Mouse (Mus musculus): ENCODE results near the gene Tent4a. TPM values are rescaled to one million over a fixed set of nuclear protein-coding genes. Genes with fewer than 3 reads are reported as not detected.

The Tent4a gene
- polyA plus RNA-seq, 1 experiment from 2014 or later, result 8.7 TPM

- Histone ChIP-seq H3K36me3 (ENCODE audit: control insufficient read depth, insufficient read depth, low read length) (no peaks in the 10 kb centered on the region), H3K4me2 (ENCODE audit: low read depth, low read length, severe bottlenecking) (no peak overlapping the region), H3K9ac (ENCODE audit: low read length) (no peak overlapping the region), H3K27me3 (ENCODE audit: control insufficient read depth, insufficient read depth, low read length) (0 out of 2 replicates have a peak, but pooled peaks cover 2% of the 10 kb centered on the region), H3K4me3 (ENCODE audit: low read depth, low read length) (no peak overlapping the region), H3K4me1 (replicated peaks; ENCODE audit: control insufficient read depth, insufficient read depth, low read length) (no peaks in the 10 kb centered on the region; the same call in 1 of the 2 replicates), H3K9me3 (ENCODE audit: control insufficient read depth, low read length) (no peaks in the 10 kb centered on the region), H3K27ac (ENCODE audit: low read depth, low read length) (no peak overlapping the region)
- ATAC-seq (replicated peaks; ENCODE audit: low FRiP score), result no peak
- 80% methylated on average over 10 of the region's 10 CpGs for WGBS
- peak; percentile 48 for DNase-seq (ENCODE audit: low spot score)
Measured at GRCm38 (mm10) chr13:69541776-69542175, 7.4 kb upstream of the Tent4a start.

- Histone ChIP-seq H3K4me3 (ENCODE audit: low read depth, low read length) (no peak overlapping the region), H3K36me3 (ENCODE audit: control insufficient read depth, insufficient read depth, low read length) (no peaks in the 10 kb centered on the region), H3K4me1 (replicated peaks; ENCODE audit: control insufficient read depth, insufficient read depth, low read length) (no peaks in the 10 kb centered on the region; the same call in 1 of the 2 replicates), H3K4me2 (ENCODE audit: low read depth, low read length, severe bottlenecking) (no peak overlapping the region), H3K9me3 (ENCODE audit: control insufficient read depth, low read length) (no peaks in the 10 kb centered on the region), H3K27ac (ENCODE audit: low read depth, low read length) (no peak overlapping the region), H3K9ac (ENCODE audit: low read length) (no peak overlapping the region), H3K27me3 (ENCODE audit: control insufficient read depth, insufficient read depth, low read length) (0 out of 2 replicates have a peak, but pooled peaks cover 2% of the 10 kb centered on the region)
- ATAC-seq (replicated peaks; ENCODE audit: low FRiP score), result no peak
- 86% methylated on average over 6 of the region's 6 CpGs for WGBS
- DNase-seq (ENCODE audit: low spot score), result no peak
Measured at GRCm38 (mm10) chr13:69541209-69541608, 6.8 kb upstream of the Tent4a start.

GRCm38 (mm10) chr13:69538327-69538726, 3.9 kb upstream of the Tent4a start:
- Histone ChIP-seq H3K4me3 (ENCODE audit: low read depth, low read length) (no peak overlapping the region), H3K9me3 (ENCODE audit: control insufficient read depth, low read length) (no peaks in the 10 kb centered on the region), H3K27ac (ENCODE audit: low read depth, low read length) (no peak overlapping the region), H3K36me3 (ENCODE audit: control insufficient read depth, insufficient read depth, low read length) (no peaks in the 10 kb centered on the region), H3K9ac (ENCODE audit: low read length) (no peak overlapping the region), H3K27me3 (ENCODE audit: control insufficient read depth, insufficient read depth, low read length) (no peaks in the 10 kb centered on the region), H3K4me1 (replicated peaks; ENCODE audit: control insufficient read depth, insufficient read depth, low read length) (no peaks in the 10 kb centered on the region; the same call in 1 of the 2 replicates), H3K4me2 (ENCODE audit: low read depth, low read length, severe bottlenecking) (no peak overlapping the region)
- peak; percentile 54 for DNase-seq (ENCODE audit: low spot score)
- 22% methylated on average over 4 of the region's 4 CpGs for whole genome bisulfite sequencing
- ATAC-seq (replicated peaks; ENCODE audit: low FRiP score), result no peak

- Histone ChIP-seq H3K4me1 (replicated peaks; ENCODE audit: control insufficient read depth, insufficient read depth, low read length) (no peaks in the 10 kb centered on the region), H3K4me3 (ENCODE audit: low read depth, low read length) (no peak overlapping the region), H3K36me3 (ENCODE audit: control insufficient read depth, insufficient read depth, low read length) (no peaks in the 10 kb centered on the region), H3K27me3 (ENCODE audit: control insufficient read depth, insufficient read depth, low read length) (no peaks in the 10 kb centered on the region), H3K27ac (ENCODE audit: low read depth, low read length) (no peak overlapping the region), H3K4me2 (ENCODE audit: low read depth, low read length, severe bottlenecking) (no peak overlapping the region), H3K9me3 (ENCODE audit: control insufficient read depth, low read length) (no peaks in the 10 kb centered on the region), H3K9ac (ENCODE audit: low read length) (no peak overlapping the region)
- ATAC-seq (replicated peaks; ENCODE audit: low FRiP score), result no peak
- peak; percentile 41 for DNase-seq (ENCODE audit: low spot score)
- WGBS, result 77% methylated on average over 7 of the region's 7 CpGs
Measured at GRCm38 (mm10) chr13:69537366-69537765, 2.9 kb upstream of the Tent4a start.

GRCm38 (mm10) chr13:69536021-69536420, 1.6 kb upstream of the Tent4a start:
- peak overlapping the region; percentile 83; the same call in 1 of the 2 replicates for H3K4me2 ChIP-seq (ENCODE audit: low read depth, low read length, severe bottlenecking)
- H3K27ac ChIP-seq (ENCODE audit: low read depth, low read length), result no peak overlapping the region
- WGBS, result 75% methylated on average over 4 of the region's 4 CpGs
- no peak overlapping the region for H3K4me3 ChIP-seq (ENCODE audit: low read depth, low read length)
- H3K4me1 ChIP-seq (replicated peaks; ENCODE audit: control insufficient read depth, insufficient read depth, low read length), result peaks cover 9% of the 10 kb centered on the region
- DNase-seq (ENCODE audit: low spot score) (no peak), ATAC-seq (replicated peaks; ENCODE audit: low FRiP score) (no peak)
- H3K9ac ChIP-seq (ENCODE audit: low read length), result no peak overlapping the region
- no peaks in the 10 kb centered on the region for H3K9me3 ChIP-seq (ENCODE audit: control insufficient read depth, low read length)
- no peaks in the 10 kb centered on the region for H3K27me3 ChIP-seq (ENCODE audit: control insufficient read depth, insufficient read depth, low read length)
- H3K36me3 ChIP-seq (ENCODE audit: control insufficient read depth, insufficient read depth, low read length), result no peaks in the 10 kb centered on the region

GRCm38 (mm10) chr13:69534654-69535551, 486 bp upstream of the Tent4a start:
- under 1% methylated on average over 77 of the region's 86 CpGs for WGBS
- Histone ChIP-seq H3K27ac (ENCODE audit: low read depth, low read length) (peak overlapping the region; percentile 87), H3K36me3 (ENCODE audit: control insufficient read depth, insufficient read depth, low read length) (no peaks in the 10 kb centered on the region), H3K27me3 (ENCODE audit: control insufficient read depth, insufficient read depth, low read length) (no peaks in the 10 kb centered on the region), H3K4me2 (ENCODE audit: low read depth, low read length, severe bottlenecking) (peak overlapping the region; percentile 83), H3K9ac (ENCODE audit: low read length) (peak overlapping the region; percentile 89), H3K9me3 (ENCODE audit: control insufficient read depth, low read length) (no peaks in the 10 kb centered on the region), H3K4me1 (replicated peaks; ENCODE audit: control insufficient read depth, insufficient read depth, low read length) (peaks cover 11% of the 10 kb centered on the region), H3K4me3 (ENCODE audit: low read depth, low read length) (peak overlapping the region; percentile 97)
- ATAC-seq (replicated peaks; ENCODE audit: low FRiP score) (peak; percentile 94), DNase-seq (ENCODE audit: low spot score) (peak; percentile 100)

GRCm38 (mm10) chr13:69533405-69534333, 748 bp downstream of the Tent4a start, which contains the start of gene Nsun2:
TSS of gene Nsun2 (plus strand) at chr13:69533746.
- Histone ChIP-seq H3K4me1 (replicated peaks; ENCODE audit: control insufficient read depth, insufficient read depth, low read length) (peaks cover 11% of the 10 kb centered on the region), H3K36me3 (ENCODE audit: control insufficient read depth, insufficient read depth, low read length) (no peaks in the 10 kb centered on the region), H3K9me3 (ENCODE audit: control insufficient read depth, low read length) (no peaks in the 10 kb centered on the region), H3K9ac (ENCODE audit: low read length) (peak within 1 kb of the TSS; percentile 89), H3K27ac (ENCODE audit: low read depth, low read length) (peak within 1 kb of the TSS; percentile 87), H3K4me3 (ENCODE audit: low read depth, low read length) (peak within 1 kb of the TSS; percentile 97), H3K27me3 (ENCODE audit: control insufficient read depth, insufficient read depth, low read length) (no peaks in the 10 kb centered on the region), H3K4me2 (ENCODE audit: low read depth, low read length, severe bottlenecking) (peak within 1 kb of the TSS; percentile 89)
- ATAC-seq (replicated peaks; ENCODE audit: low FRiP score), result no peak
- DNase-seq (ENCODE audit: low spot score), result peak; percentile 80
- under 1% methylated on average over 138 of the region's 155 CpGs for WGBS

- 1% methylated on average over 9 of the region's 9 CpGs for WGBS
- H3K4me3 ChIP-seq (ENCODE audit: low read depth, low read length), result peak overlapping the region; percentile 97
- peaks cover 11% of the 10 kb centered on the region for H3K4me1 ChIP-seq (replicated peaks; ENCODE audit: control insufficient read depth, insufficient read depth, low read length)
- H3K36me3 ChIP-seq (ENCODE audit: control insufficient read depth, insufficient read depth, low read length), result no peaks in the 10 kb centered on the region
- peak overlapping the region; percentile 89 for H3K4me2 ChIP-seq (ENCODE audit: low read depth, low read length, severe bottlenecking)
- no peak overlapping the region for H3K27ac ChIP-seq (ENCODE audit: low read depth, low read length)
- H3K9me3 ChIP-seq (ENCODE audit: control insufficient read depth, low read length), result no peaks in the 10 kb centered on the region
- H3K9ac ChIP-seq (ENCODE audit: low read length), result peak overlapping the region; percentile 89
- H3K27me3 ChIP-seq (ENCODE audit: control insufficient read depth, insufficient read depth, low read length), result no peaks in the 10 kb centered on the region
- DNase-seq (ENCODE audit: low spot score) (no peak), ATAC-seq (replicated peaks; ENCODE audit: low FRiP score) (no peak)
Measured at GRCm38 (mm10) chr13:69532893-69533404, 1.5 kb downstream of the Tent4a start.
